Mouse (Mus musculus): Measurements from ENCODE around the gene Iqschfp. TPM values are rescaled to one million over a fixed set of nuclear protein-coding genes. Genes with fewer than 3 reads are reported as not detected.

Iqschfp gene
- polyA plus RNA-seq, 1 experiment from 2014 or later: 0.10 TPM

- Histone ChIP-seq H3K4me3 (replicated peaks) (no peak overlapping the region), H3K9ac (no peak overlapping the region), H3K36me3 (no peaks in the 10 kb centered on the region), H3K4me1 (no peaks in the 10 kb centered on the region), H3K4me2 (no peak overlapping the region), H3K27me3 (replicated peaks) (no peaks in the 10 kb centered on the region), H3K9me3 (no peaks in the 10 kb centered on the region), H3K27ac (no peak overlapping the region)
- WGBS: 62% methylated on average over 11 of the region's 11 CpGs
- ATAC-seq (ENCODE audit: insufficient read depth, low FRiP score, low read depth): no peak
Measured at GRCm38 (mm10) chr3:68512327-68512726, 620.3 kb downstream of the Iqschfp start.

- H3K27ac ChIP-seq: no peak overlapping the region
- no peaks in the 10 kb centered on the region for H3K36me3 ChIP-seq
- H3K4me2 ChIP-seq: no peak overlapping the region
- no peak overlapping the region for H3K9ac ChIP-seq
- H3K27me3 ChIP-seq (replicated peaks): no peaks in the 10 kb centered on the region
- ATAC-seq (ENCODE audit: insufficient read depth, low FRiP score, low read depth): peak; percentile 73
- no peaks in the 10 kb centered on the region for H3K4me1 ChIP-seq
- H3K9me3 ChIP-seq: no peaks in the 10 kb centered on the region
- 36% methylated on average over 7 of the region's 7 CpGs for WGBS
- no peak overlapping the region for H3K4me3 ChIP-seq (replicated peaks)
Measured at GRCm38 (mm10) chr3:68513340-68514119, 621.5 kb downstream of the Iqschfp start.

GRCm38 (mm10) chr3:68514120-68514497, 622.1 kb downstream of the Iqschfp start:
- Histone ChIP-seq H3K27me3 (replicated peaks) (no peaks in the 10 kb centered on the region), H3K4me3 (replicated peaks) (no peak overlapping the region), H3K9me3 (no peaks in the 10 kb centered on the region), H3K4me1 (no peaks in the 10 kb centered on the region), H3K4me2 (no peak overlapping the region), H3K36me3 (no peaks in the 10 kb centered on the region), H3K9ac (no peak overlapping the region), H3K27ac (no peak overlapping the region)
- ATAC-seq (ENCODE audit: insufficient read depth, low FRiP score, low read depth): no peak
- 73% methylated on average over 3 of the region's 3 CpGs for WGBS

GRCm38 (mm10) chr3:68514717-68515116, 622.7 kb downstream of the Iqschfp start:
- ATAC-seq (ENCODE audit: insufficient read depth, low FRiP score, low read depth): no peak

GRCm38 (mm10) chr3:68516393-68517081, 624.5 kb downstream of the Iqschfp start:
- H3K9me3 ChIP-seq: no peaks in the 10 kb centered on the region
- no peaks in the 10 kb centered on the region for H3K4me1 ChIP-seq
- ATAC-seq (ENCODE audit: insufficient read depth, low FRiP score, low read depth): no peak
- H3K9ac ChIP-seq: no peak overlapping the region
- no peak overlapping the region for H3K4me3 ChIP-seq (replicated peaks)
- no peaks in the 10 kb centered on the region for H3K36me3 ChIP-seq
- H3K4me2 ChIP-seq: no peak overlapping the region
- H3K27ac ChIP-seq: no peak overlapping the region
- WGBS: 78% methylated on average over 12 of the region's 12 CpGs
- H3K27me3 ChIP-seq (replicated peaks): no peaks in the 10 kb centered on the region

More at GRCm38 (mm10) chr3:68514717-68515116, 622.7 kb downstream of the Iqschfp start:
- Histone ChIP-seq H3K27me3 (replicated peaks) (no peaks in the 10 kb centered on the region), H3K27ac (no peak overlapping the region), H3K9ac (no peak overlapping the region), H3K9me3 (no peaks in the 10 kb centered on the region), H3K4me3 (replicated peaks) (no peak overlapping the region), H3K4me2 (no peak overlapping the region), H3K36me3 (no peaks in the 10 kb centered on the region), H3K4me1 (no peaks in the 10 kb centered on the region)
- WGBS: 74% methylated on average over 3 of the region's 3 CpGs

GRCm38 (mm10) chr3:68517236-68517635, 625.2 kb downstream of the Iqschfp start:
- ATAC-seq (ENCODE audit: insufficient read depth, low FRiP score, low read depth): no peak
- 45% methylated on average over 7 of the region's 7 CpGs for WGBS
- H3K9me3 ChIP-seq: no peaks in the 10 kb centered on the region
- H3K4me2 ChIP-seq: no peak overlapping the region
- no peaks in the 10 kb centered on the region for H3K27me3 ChIP-seq (replicated peaks)
- H3K36me3 ChIP-seq: no peaks in the 10 kb centered on the region
- no peak overlapping the region for H3K27ac ChIP-seq
- no peak overlapping the region for H3K9ac ChIP-seq
- H3K4me1 ChIP-seq: no peaks in the 10 kb centered on the region
- no peak overlapping the region for H3K4me3 ChIP-seq (replicated peaks)

GRCm38 (mm10) chr3:68518041-68518440, 626.0 kb downstream of the Iqschfp start:
- no peaks in the 10 kb centered on the region for H3K36me3 ChIP-seq
- no peaks in the 10 kb centered on the region for H3K9me3 ChIP-seq
- H3K4me2 ChIP-seq: no peak overlapping the region
- WGBS: 88% methylated on average over 8 of the region's 8 CpGs
- H3K9ac ChIP-seq: no peak overlapping the region
- H3K4me1 ChIP-seq: no peaks in the 10 kb centered on the region
- H3K27me3 ChIP-seq (replicated peaks): no peaks in the 10 kb centered on the region
- H3K4me3 ChIP-seq (replicated peaks): no peak overlapping the region
- no peak overlapping the region for H3K27ac ChIP-seq
- no peak for ATAC-seq (ENCODE audit: insufficient read depth, low FRiP score, low read depth)

- no peak overlapping the region for H3K4me2 ChIP-seq
- no peak for ATAC-seq (ENCODE audit: insufficient read depth, low FRiP score, low read depth)
- no peak overlapping the region for H3K9ac ChIP-seq
- H3K36me3 ChIP-seq: no peaks in the 10 kb centered on the region
- no peaks in the 10 kb centered on the region for H3K27me3 ChIP-seq (replicated peaks)
- no peaks in the 10 kb centered on the region for H3K9me3 ChIP-seq
- WGBS: 93% methylated on average over 5 of the region's 5 CpGs
- no peak overlapping the region for H3K27ac ChIP-seq
- no peaks in the 10 kb centered on the region for H3K4me1 ChIP-seq
- H3K4me3 ChIP-seq (replicated peaks): no peak overlapping the region
Measured at GRCm38 (mm10) chr3:68518586-68518985, 626.6 kb downstream of the Iqschfp start.

GRCm38 (mm10) chr3:68525361-68525878, 633.4 kb downstream of the Iqschfp start:
- no peaks in the 10 kb centered on the region for H3K36me3 ChIP-seq
- no peak overlapping the region for H3K4me2 ChIP-seq
- no peaks in the 10 kb centered on the region for H3K27me3 ChIP-seq (replicated peaks)
- no peaks in the 10 kb centered on the region for H3K9me3 ChIP-seq
- H3K9ac ChIP-seq: no peak overlapping the region
- H3K27ac ChIP-seq: no peak overlapping the region
- H3K4me1 ChIP-seq: no peaks in the 10 kb centered on the region
- H3K4me3 ChIP-seq (replicated peaks): no peak overlapping the region
- 87% methylated on average over 10 of the region's 10 CpGs for WGBS
- ATAC-seq (ENCODE audit: insufficient read depth, low FRiP score, low read depth): no peak

- no peaks in the 10 kb centered on the region for H3K4me1 ChIP-seq
- no peak overlapping the region for H3K27ac ChIP-seq
- ATAC-seq (ENCODE audit: insufficient read depth, low FRiP score, low read depth): no peak
- no peaks in the 10 kb centered on the region for H3K9me3 ChIP-seq
- H3K4me2 ChIP-seq: no peak overlapping the region
- no peaks in the 10 kb centered on the region for H3K36me3 ChIP-seq
- WGBS: 63% methylated on average over 4 of the region's 4 CpGs
- H3K9ac ChIP-seq: no peak overlapping the region
- no peaks in the 10 kb centered on the region for H3K27me3 ChIP-seq (replicated peaks)
- H3K4me3 ChIP-seq (replicated peaks): no peak overlapping the region
Measured at GRCm38 (mm10) chr3:68526416-68526815, 634.4 kb downstream of the Iqschfp start.

- Histone ChIP-seq H3K4me1 (no peaks in the 10 kb centered on the region), H3K27me3 (replicated peaks) (no peaks in the 10 kb centered on the region), H3K9me3 (no peaks in the 10 kb centered on the region), H3K4me2 (no peak overlapping the region), H3K27ac (no peak overlapping the region), H3K9ac (no peak overlapping the region), H3K36me3 (no peaks in the 10 kb centered on the region), H3K4me3 (replicated peaks) (no peak overlapping the region)
- WGBS: 73% methylated on average over 4 of the region's 4 CpGs
- ATAC-seq (ENCODE audit: insufficient read depth, low FRiP score, low read depth): no peak
Measured at GRCm38 (mm10) chr3:68527182-68527581, 635.1 kb downstream of the Iqschfp start.

GRCm38 (mm10) chr3:68531908-68532307, 639.9 kb downstream of the Iqschfp start:
- WGBS: 87% methylated on average over 4 of the region's 4 CpGs
- H3K9ac ChIP-seq: no peak overlapping the region
- no peak overlapping the region for H3K4me2 ChIP-seq
- H3K27ac ChIP-seq: no peak overlapping the region
- no peaks in the 10 kb centered on the region for H3K27me3 ChIP-seq (replicated peaks)
- no peak for ATAC-seq (ENCODE audit: insufficient read depth, low FRiP score, low read depth)
- H3K4me3 ChIP-seq (replicated peaks): no peak overlapping the region
- no peaks in the 10 kb centered on the region for H3K36me3 ChIP-seq
- no peaks in the 10 kb centered on the region for H3K4me1 ChIP-seq
- no peaks in the 10 kb centered on the region for H3K9me3 ChIP-seq
